Mouse (Mus musculus) midbrain, postnatal 0 days (tissue): Measurements from ENCODE around the gene Pde10a. TPM values are rescaled to one million over a fixed set of nuclear protein-coding genes. Genes with fewer than 3 reads are reported as not detected.
A peak's percentile ranks its signal among the peaks of the same experiment; 100 is the strongest.

ENCODE experiments used
- ATAC-seq: fragments of 200-750 bp; cut with Nextera tagmentation; 2 replicates; pipeline ENCODE4 v1.8.0; 2017; ENCODE audit warnings: moderate number of reproducible peaks, mild to moderate bottlenecking, moderate TSS enrichment, moderate library complexity; ENCODE audit not compliant: low FRiP score
- DNase-seq: peaks from one replicate; pipeline ENCODE4 v3.0.0-alpha.2; 2015; ENCODE audit warnings: low spot score
- H3K27ac ChIP-seq: fragments of 300-500 bp; sonication (generic); 2 replicates; pipeline ENCODE4 v1.5.1; 2014; ENCODE audit warnings: low read depth, mild to moderate bottlenecking, low read length, mixed read lengths
- H3K27me3 ChIP-seq: fragments of 300-500 bp; sonication (generic); 2 replicates; pipeline ENCODE4 v1.6.1; 2014; ENCODE audit warnings: low read length, control low read depth, mixed read lengths; ENCODE audit not compliant: insufficient read depth
- H3K36me3 ChIP-seq: fragments of 300-500 bp; sonication (generic); 2 replicates; pipeline ENCODE4 v1.6.1; 2014; ENCODE audit warnings: low read length, control low read depth, mixed read lengths; ENCODE audit not compliant: insufficient read depth
- H3K4me1 ChIP-seq: fragments of 300-500 bp; sonication (generic); 2 replicates; pipeline ENCODE4 v1.6.1; 2014; ENCODE audit warnings: mild to moderate bottlenecking, control low read depth, antibody characterized with exemption, low read length, mixed read lengths; ENCODE audit not compliant: insufficient read depth
- H3K4me2 ChIP-seq: fragments of 300-500 bp; sonication (generic); 2 replicates; pipeline ENCODE4 v1.6.1; 2014; ENCODE audit warnings: low read depth, mild to moderate bottlenecking, low read length, mixed read lengths; ENCODE audit not compliant: poor library complexity, severe bottlenecking
- H3K4me3 ChIP-seq: fragments of 300-500 bp; sonication (generic); 2 replicates; pipeline ENCODE4 v1.5.1; 2014; ENCODE audit warnings: low read depth, mild to moderate bottlenecking, low read length, moderate library complexity
- H3K9ac ChIP-seq: fragments of 300-500 bp; sonication (generic); replicated peaks from 2 replicates; pipeline ENCODE4 v1.6.1; 2014; ENCODE audit warnings: mild to moderate bottlenecking, low read length, moderate library complexity, mixed read lengths; ENCODE audit not compliant: poor library complexity, severe bottlenecking
- H3K9me3 ChIP-seq: fragments of 300-500 bp; sonication (generic); 2 replicates; pipeline ENCODE4 v1.6.1; 2016; ENCODE audit warnings: low read length, control low read depth
- CTCF ChIP-seq: IDR thresholded peaks from 2 replicates; pipeline ENCODE4 v1.5.1; 2016; ENCODE audit warnings: antibody characterized with exemption, mild to moderate bottlenecking
- WGBS: fragments of 180-500 bp; shearing (Covaris S2); extraction: QIAGEN DNeasy Blood & Tissue Kit; methylation state at CpG from one replicate; pipeline ENCODE4 v1.1.7; 2014; 5-methylcytosine and 5-hydroxymethylcytosine counted together
- polyA plus RNA-seq: library from polyadenylated mRNA; unstranded; fragments of >200 nt; fragmentation: Nextera tagmentation; extraction: Ambion mirVana; gene quantifications from 2 replicates; pipeline ENCODE4 v1.2.1, GENCODE M21; 2015
- total RNA-seq: library from RNA; depleted of rRNA; stranded (reverse); fragments of >200 nt; gene quantifications from 2 replicates; pipeline ENCODE4 v1.2.3, GENCODE M21; 2014

Gene Pde10a
- total and polyA plus RNA-seq, 2 experiments from 2014 or later, result 8.6 to 40.3 TPM

GRCm38 (mm10) chr17:8884691-8885090 lies 359.5 kb downstream of the Pde10a start:
- H3K9me3 ChIP-seq, result no peaks in the 10 kb centered on the region
- no peak overlapping the region for H3K9ac ChIP-seq
- no peaks in the 10 kb centered on the region; the same call in none of the 2 replicates for H3K4me1 ChIP-seq
- no peaks in the 10 kb centered on the region for H3K27me3 ChIP-seq
- DNase-seq (peak; percentile 14), ATAC-seq (no peak)
- 46% methylated on average over 5 of the region's 5 CpGs for WGBS
- no peaks in the 10 kb centered on the region for H3K36me3 ChIP-seq
- no peak overlapping the region for H3K4me3 ChIP-seq
- no peak overlapping the region for H3K27ac ChIP-seq
- TF ChIP-seq CTCF, result no peak
- H3K4me2 ChIP-seq, result no peak overlapping the region

- TF ChIP-seq CTCF, result no peak
- H3K9ac ChIP-seq, result no peak overlapping the region
- no peak for ATAC-seq
- DNase-seq, result no peak
- H3K9me3 ChIP-seq, result no peaks in the 10 kb centered on the region
- H3K4me2 ChIP-seq, result no peak overlapping the region
- no peak overlapping the region for H3K4me3 ChIP-seq
- 61% methylated on average over 6 of the region's 6 CpGs for WGBS
- H3K4me1 ChIP-seq, result no peaks in the 10 kb centered on the region; the same call in none of the 2 replicates
- no peaks in the 10 kb centered on the region for H3K27me3 ChIP-seq
- H3K27ac ChIP-seq, result no peak overlapping the region
- no peaks in the 10 kb centered on the region for H3K36me3 ChIP-seq
Observed at GRCm38 (mm10) chr17:8885830-8886229, 360.7 kb downstream of the Pde10a start.

GRCm38 (mm10) chr17:8888105-8888504 lies 362.9 kb downstream of the Pde10a start:
- no peaks in the 10 kb centered on the region for H3K9me3 ChIP-seq
- no peak overlapping the region for H3K27ac ChIP-seq
- no peaks in the 10 kb centered on the region for H3K36me3 ChIP-seq
- H3K4me1 ChIP-seq, result no peaks in the 10 kb centered on the region; the same call in none of the 2 replicates
- DNase-seq, result no peak
- no peak overlapping the region for H3K9ac ChIP-seq
- no peak for TF ChIP-seq CTCF
- H3K27me3 ChIP-seq, result no peaks in the 10 kb centered on the region
- no peak for ATAC-seq
- H3K4me3 ChIP-seq, result no peak overlapping the region
- WGBS, result 78% methylated on average over 9 of the region's 9 CpGs
- no peak overlapping the region for H3K4me2 ChIP-seq

DNA sequence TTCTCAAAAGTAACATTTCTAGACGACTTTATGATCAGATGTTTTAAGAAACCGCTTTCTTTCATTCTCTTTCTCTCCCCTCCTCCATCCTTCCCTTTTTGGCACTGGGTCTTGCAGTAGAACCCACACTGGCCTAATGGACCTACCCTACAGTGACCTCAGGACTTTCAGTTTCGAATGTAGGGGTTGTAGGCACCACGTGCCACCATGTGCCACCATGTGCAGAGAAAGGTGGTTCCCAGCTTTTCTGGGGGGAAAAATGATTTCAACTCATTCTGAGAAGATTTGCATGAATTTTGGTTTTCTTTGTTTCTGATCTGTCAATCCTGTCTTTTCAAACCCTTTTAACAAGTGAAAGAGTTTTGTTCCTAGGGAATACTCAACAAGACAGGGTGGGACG lies 363.5 kb downstream of the Pde10a start:
- H3K4me1 ChIP-seq, result no peaks in the 10 kb centered on the region; the same call in none of the 2 replicates
- no peak for TF ChIP-seq CTCF
- no peaks in the 10 kb centered on the region for H3K9me3 ChIP-seq
- no peak overlapping the region for H3K4me2 ChIP-seq
- H3K9ac ChIP-seq, result no peak overlapping the region
- DNase-seq, result no peak
- no peaks in the 10 kb centered on the region for H3K36me3 ChIP-seq
- no peaks in the 10 kb centered on the region for H3K27me3 ChIP-seq
- ATAC-seq, result no peak
- 75% methylated on average over 5 of the region's 5 CpGs for WGBS
- no peak overlapping the region for H3K27ac ChIP-seq
- H3K4me3 ChIP-seq, result no peak overlapping the region

DNA sequence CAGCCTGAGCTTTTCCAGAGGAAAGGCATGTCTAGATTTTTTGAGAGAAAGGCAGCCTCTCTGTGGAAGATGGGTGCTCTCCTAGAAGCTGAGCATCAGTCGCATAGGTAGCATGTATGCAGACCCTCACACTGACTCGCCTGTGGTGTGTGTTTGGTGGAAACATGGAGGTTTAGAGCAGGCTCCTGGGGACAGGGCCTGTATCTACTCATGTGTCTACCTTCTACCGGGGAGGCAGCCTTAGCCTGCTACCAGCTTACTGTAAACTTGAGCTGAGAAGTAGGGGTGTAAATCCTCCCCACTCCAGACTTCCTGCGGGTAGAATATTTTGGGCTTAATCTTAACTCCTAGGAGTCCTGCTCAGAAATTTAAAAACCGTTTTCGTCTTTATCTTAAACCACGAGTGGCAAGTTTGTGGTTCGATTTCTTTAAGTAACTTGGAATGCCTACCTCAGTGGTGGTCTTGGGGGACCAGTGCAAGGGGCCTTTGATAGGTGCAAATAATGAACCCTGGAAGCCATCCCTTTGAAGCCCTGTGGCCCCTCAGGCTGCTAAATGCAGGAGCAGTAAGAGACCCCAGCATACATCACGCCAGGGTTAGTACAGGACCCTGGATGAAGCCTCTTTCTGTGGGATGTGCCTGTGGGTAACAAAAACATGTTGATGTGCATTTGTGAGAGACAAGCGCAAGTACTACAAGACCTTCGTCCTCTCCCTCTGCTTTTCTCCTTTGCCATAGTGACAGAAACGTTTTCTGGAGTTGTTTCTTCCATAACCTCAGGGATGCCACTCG lies 367.2 kb downstream of the Pde10a start:
- Histone ChIP-seq H3K27ac (no peak overlapping the region), H3K27me3 (no peaks in the 10 kb centered on the region), H3K4me1 (no peaks in the 10 kb centered on the region), H3K4me2 (no peak overlapping the region), H3K36me3 (no peaks in the 10 kb centered on the region), H3K4me3 (no peak overlapping the region), H3K9ac (no peak overlapping the region), H3K9me3 (no peaks in the 10 kb centered on the region)
- 78% methylated on average over 13 of the region's 13 CpGs for WGBS
- DNase-seq (no peak), ATAC-seq (no peak)
- no peak for TF ChIP-seq CTCF

GRCm38 (mm10) chr17:8895991-8896390 lies 370.8 kb downstream of the Pde10a start:
- Histone ChIP-seq H3K9me3 (no peaks in the 10 kb centered on the region), H3K36me3 (no peaks in the 10 kb centered on the region), H3K4me2 (no peak overlapping the region), H3K4me1 (no peaks in the 10 kb centered on the region), H3K27me3 (no peaks in the 10 kb centered on the region), H3K27ac (no peak overlapping the region), H3K4me3 (no peak overlapping the region), H3K9ac (no peak overlapping the region)
- 64% methylated on average over 14 of the region's 14 CpGs for WGBS
- no peak for TF ChIP-seq CTCF
- DNase-seq (no peak), ATAC-seq (no peak)
